Mouse (Mus musculus) ovary, postnatal 14 days (tissue): ENCODE results near the gene Phactr1.

Experiments
- DNase-seq: peaks from one replicate; pipeline ENCODE4 v3.0.0; 2022; ENCODE audit warnings: low spot score

Gene Phactr1

DNA sequence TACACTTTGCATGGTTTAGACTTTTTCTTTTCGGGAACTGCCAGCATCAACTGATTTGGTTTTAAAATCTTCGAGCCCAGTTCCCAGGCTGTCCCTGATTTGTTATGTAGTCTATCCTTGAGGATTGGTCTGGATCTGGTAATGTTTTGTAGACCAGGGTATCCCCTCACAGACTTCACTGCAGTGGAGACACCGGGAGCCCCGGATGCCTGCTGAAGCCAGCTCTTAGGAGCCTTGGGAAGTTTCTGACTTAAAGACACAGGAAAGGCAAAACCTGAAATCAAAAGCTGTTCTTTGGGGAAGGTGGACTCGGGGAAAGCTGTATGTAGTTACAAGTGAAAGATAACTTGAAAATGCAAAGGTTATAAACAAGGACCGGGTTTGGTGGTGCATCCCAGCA lies 186.6 kb downstream of the Phactr1 start:
- DNase-seq = peak; percentile 2

DNA sequence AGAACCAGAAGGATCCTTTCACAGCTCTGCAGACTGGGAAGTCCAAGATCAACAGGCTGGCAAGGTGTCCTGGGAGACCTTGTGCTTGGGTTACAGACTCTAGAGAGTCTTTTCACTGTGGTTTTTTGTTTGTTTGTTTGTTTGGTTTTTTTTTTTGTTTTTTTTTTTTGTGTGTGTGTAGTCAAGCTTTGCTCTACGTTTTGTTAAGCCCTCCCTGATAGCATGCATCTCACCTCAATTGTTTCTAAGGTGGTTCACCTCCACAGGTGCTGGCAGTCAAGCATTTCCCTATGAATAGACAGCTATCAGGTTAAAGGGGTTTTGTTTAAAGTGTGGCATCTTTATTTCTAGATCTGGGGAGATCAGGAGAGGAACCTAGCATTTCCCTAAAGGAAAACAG lies 191.7 kb downstream of the Phactr1 start:
- DNase-seq = no peak

DNA sequence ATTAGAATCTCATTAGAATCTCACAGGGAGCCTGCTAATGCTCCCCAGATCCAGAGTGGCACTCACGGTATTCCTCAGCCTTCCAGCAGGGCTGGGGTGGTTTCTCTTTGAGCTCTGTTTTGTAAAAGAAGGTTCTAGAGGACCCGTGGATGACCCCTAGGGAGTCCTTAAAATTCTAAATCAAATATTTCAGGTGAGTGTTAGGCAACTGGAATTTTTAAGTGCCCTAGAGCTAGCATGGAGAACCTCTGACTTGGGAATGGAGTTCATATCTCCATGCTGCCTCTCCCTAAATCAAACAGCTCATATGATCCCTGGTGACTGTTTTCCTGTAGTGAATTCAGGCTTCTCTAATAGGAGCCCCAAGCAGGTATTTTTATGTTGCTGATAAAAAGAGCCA lies 197.9 kb downstream of the Phactr1 start:
- no peak for DNase-seq

DNA sequence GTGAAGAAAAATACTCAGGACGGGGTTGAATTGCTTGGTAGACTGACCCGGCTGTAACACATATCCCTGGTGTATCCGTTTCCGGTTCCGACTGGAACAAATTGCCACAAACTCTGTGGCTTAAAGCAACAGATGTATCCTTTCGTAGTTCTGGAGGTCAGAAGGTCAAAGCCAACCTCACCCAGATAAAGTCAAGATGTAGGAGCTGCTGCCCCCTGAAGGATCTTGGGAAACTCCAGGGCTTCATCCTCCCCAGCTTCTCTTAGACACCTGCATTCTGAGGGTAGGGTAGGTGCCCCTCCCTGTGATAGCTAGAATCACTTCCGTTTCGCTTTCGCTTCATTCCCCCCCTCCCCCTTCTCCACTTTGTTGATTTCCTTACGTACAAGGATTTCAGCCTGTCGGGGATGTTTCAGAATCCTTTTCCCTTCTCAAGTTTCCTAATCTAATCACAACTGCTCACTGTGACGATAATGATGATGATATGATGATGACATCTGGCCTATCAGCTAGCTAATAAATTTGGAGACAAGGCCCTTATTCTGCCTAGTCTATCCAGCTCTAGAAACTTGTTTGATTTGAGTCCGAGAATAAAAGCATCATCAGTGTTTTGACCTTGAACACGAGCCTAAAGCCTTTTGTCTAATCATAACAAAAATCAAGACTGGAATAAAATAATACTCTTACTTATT lies 203.8 kb downstream of the Phactr1 start:
- no peak for DNase-seq

DNA sequence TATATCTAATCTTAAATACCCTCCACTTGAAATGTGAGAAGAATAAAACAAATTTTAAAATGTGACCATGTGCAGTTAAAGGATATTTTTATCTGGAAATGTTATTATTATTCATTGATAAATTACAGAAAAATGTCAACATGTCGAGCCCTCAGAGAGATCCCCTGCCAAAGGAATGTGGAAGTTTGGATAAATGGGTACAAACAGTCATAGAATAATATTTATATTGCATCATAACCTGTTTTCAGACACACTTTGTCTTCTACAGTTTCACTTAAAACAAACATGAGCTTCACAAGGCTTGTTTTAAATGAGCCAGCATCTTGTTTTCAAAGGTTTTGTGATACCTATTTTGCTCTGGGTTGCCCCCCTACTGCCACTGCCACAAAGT lies 204.3 kb downstream of the Phactr1 start:
- no peak for DNase-seq

DNA sequence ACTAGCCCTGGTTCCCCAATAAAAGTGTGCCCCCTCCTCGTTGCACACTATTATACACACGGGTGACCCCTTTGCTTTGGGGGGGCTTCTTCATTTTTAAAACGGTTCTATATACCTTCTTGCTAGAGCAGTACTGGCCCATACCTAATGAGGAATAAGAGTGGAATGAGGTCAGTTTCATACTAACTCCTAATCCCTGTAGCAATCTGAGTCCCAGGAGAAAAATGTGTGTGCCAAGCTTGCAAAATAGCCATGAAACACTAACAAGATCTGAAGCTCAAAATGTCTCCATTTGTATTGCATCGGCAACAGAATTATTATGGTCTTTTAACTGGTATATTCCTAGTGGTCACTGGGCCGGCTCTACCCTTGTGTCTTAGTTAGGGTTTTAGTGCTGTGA lies 207.3 kb downstream of the Phactr1 start:
- DNase-seq = no peak

DNA sequence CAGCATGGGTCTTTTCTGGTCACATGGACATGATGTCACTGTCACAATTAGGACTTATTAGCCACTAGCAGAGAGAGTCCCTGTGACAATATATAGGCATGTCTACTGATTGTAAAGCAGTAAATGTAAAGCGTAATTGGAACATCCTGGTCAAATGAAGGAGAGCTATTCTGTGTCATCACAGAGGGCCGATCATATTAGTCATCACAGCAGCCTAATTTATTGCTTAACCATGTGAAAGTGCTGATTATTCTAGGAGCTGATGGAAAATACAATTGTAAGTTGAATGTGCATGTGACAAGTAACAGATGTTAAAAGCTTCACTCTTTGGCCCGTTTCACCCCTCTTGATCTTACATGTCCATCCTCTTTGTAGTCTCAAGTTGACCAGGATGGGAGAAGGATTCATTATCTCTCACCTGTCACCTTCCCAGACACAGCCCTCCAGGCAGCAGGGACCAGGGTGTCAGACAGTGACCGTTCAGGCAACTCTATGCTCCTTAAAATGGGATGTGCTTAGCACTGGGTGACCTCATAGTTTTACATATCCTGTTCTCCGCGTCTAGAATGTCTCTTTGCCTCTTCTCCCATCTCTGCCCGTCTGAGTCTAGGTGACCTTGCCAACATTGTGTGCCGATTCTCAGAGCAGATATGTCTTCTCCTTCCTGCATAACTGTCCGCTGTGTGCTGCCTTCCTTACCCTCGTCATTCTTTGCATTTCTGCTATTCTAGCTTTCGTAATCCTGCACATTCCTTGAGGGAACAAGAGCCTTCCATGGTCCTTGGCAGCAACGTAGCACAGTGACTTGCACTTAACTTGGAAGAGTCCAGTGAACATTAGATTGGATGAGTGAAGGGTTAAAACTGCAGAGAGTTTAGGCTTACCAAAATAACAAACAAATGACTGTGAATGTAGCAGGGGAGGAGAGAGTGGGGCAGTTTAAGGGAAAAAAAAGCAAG lies 209.4 kb downstream of the Phactr1 start:
- no peak for DNase-seq

DNA sequence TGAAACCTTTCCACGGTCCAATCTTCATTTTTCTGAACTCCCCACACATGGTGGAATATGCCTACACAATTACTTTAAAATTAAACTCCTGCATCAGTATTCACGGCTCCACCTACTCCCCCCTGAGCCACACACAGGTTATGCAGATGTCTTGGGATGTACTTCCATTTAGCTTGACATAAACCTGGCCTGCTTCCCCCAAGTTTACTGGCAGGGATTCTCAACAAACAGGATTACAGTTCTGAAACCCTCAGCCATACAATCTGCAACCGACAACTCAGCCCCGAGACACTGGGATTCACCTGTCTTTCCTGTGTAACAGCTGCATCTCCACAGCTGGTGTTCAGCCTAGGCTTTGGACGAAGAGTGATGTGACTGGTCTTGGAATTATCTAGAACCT lies 210.2 kb downstream of the Phactr1 start:
- DNase-seq = no peak

DNA sequence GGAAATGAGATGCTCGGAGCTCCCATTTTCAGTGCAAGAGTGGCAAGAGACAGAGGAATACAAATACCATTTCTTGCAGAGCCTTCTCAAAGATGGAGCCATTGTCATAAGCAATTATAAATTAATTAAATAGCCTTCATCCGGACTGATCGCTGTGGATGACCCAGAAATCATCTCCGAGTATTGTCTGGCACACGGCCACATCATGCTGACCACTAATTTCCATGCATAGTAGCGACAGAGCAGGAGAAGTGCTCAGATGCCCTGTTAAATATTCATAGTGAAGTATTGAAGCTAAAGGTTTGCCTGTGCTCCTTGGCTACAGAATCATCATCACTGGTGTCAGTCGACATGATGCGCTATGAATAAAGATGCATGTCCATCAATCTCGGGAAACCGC lies 213.6 kb downstream of the Phactr1 start:
- DNase-seq = no peak

DNA sequence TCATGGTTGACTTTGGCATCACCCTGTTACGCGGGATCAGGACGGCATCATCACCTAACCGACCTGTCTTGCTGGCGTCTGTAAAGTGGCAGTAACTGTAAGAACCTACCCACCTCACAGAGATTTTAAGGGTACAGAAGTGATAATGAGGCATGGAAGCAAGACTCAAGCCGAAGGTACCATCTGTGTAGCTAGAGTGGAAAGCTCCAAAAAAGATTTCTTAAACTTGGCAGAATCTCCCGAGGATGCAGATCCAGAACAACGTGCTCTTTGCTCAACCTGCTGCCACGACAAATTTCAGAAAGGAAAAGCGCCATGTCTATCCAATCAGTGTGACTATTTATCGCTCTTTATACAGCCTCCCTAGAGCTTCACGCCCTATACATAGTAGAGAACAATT lies 214.2 kb downstream of the Phactr1 start:
- no peak for DNase-seq

DNA sequence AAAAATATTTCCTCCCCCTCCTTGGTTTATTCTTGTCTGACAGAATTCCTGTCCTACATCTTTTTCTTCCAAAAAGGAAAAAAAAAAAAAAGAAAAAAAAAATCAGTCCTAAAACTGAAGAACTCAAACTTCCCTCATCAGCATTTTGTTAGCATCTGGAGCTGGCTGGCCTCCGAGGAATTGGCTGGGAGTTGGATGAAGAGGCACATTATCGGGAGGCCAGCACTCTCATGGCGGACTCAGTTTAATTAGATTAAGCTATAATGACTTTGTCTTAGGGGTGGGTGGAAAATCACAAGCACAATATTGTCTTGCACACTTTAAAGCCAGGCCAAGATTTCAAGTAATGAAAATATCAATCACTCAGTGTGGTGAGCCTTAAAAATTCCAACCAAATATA lies 215.6 kb downstream of the Phactr1 start:
- no peak for DNase-seq

DNA sequence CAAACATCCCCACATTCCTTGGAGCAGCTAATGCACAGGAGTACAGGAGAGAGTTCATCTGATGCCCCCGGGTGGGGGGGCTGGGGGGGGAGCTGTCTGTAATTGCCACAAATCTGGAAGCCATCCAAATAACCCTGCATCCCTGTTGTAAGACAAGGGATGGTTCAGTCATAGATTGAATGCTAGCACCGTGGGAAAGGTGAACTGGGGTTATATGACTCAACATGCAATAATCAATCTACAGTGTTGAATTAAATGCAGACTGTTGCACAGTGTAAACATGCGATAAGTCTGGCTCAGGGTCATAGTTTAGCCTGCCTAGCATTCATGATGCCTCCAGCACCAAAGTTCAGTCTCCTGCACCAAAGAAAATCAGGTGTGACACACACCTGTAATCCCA lies 219.2 kb downstream of the Phactr1 start:
- DNase-seq = no peak

DNA sequence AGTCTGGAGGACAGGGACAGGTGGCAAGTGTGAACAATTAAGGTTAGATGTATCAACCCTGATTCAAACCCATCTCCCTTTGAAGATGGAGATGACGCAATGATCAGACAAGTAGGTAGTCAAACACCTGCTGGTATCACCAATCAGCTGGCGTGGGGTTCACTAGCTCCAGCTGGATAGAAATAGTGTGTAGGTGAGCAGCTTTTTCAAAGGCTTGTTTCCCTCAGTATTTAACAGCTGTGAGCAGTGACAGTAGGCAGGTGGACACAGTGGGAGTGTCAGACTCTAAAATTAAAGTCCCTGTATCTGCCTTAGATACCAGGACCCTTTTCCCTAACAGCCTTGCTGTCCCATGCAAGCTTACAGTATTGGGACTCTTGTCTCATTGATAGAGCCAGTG lies 221.4 kb downstream of the Phactr1 start:
- DNase-seq = no peak

DNA sequence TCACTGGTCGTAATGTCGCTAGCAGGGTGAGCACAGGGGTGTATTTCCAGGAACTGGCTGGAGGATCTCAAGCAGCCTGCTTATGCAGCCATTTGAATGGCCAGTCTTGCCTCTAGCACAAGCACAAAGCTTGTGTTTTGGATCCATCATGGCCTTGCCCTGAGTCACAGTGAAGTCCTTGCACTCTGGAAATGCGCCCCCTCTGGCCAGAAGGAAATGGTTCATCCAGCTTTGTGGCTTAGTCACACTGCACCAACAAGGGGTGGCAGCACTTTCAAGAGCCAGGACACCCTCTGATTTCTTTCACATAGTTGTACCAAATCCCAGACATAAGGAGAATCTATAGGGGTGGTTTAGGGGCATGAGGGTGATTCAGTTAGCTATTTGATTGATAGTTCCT lies 222.4 kb downstream of the Phactr1 start:
- DNase-seq = no peak

DNA sequence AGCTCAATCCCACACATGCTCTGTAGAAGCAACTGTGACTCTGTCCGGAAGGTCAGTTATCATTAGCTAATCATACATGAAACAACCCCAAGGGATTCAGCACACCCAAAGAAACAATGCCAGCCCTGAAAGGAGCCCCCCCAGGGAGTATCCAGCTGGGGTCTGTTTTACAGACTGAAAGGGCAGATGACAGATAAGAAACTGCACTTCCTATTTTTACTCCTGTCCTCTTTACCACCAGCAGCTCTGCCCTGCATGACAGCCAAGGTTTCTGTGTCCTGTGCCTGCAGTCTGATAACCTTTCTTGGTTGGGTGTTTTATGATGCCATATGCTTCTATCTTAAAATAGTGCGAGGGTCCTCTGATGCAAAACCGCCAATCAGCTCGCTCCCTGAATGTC lies 225.4 kb downstream of the Phactr1 start:
- DNase-seq = no peak

DNA sequence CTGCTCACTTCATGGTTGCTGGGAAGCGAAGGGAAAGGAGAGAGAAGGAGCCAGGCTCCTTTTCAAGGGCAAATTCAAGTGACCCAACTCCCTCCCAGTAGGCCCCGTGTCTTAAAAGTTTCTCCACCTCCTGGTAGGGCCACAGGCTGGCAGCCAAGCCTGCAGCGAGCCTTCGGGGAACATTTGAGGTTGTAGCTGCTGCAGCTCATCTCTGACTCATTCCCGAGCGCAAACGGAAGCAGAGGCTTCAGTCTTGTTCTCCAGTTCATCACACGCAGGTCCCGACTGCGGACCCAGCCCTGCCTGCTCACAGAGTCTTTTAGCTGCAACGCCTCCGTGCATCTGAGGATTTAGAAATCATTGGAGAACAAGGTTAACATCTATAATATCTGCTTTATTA lies 226.6 kb downstream of the Phactr1 start:
- DNase-seq = no peak

DNA sequence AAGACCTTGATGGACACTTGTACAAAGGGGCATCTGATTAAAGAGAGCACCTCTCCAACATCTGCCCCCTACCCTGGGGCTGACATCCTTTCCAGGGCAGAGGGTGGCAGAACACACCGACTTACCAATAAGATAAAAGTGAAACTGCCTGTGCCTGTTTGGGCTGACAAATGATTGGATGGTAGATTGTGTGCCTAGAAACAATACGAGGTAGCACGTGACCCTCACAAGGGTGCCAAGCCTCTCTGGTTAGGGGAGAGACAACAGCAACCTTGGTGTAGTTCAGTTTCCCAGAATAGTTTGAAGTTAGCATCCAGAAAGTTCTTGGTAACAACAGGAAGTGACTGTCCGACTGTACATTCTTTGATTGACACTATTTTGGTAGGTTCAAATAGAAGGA lies 234.7 kb downstream of the Phactr1 start:
- no peak for DNase-seq

DNA sequence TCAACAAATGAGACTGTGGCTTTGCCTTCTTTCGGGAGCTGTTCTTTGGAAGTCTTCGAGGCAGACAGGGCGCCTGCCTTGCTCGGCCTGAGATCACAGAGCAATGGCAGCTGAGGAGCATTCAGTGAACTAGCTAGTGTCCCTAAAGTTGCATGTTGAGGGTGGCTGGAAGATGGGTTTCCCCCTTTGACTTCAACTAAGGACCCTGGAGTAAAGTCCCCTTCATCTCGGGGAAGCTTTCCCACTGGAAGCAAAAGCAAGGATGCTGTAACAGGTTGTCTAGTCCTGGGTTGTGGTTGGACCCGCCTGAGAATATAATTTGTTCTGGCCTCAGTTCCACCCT lies 235.4 kb downstream of the Phactr1 start:
- no peak for DNase-seq

DNA sequence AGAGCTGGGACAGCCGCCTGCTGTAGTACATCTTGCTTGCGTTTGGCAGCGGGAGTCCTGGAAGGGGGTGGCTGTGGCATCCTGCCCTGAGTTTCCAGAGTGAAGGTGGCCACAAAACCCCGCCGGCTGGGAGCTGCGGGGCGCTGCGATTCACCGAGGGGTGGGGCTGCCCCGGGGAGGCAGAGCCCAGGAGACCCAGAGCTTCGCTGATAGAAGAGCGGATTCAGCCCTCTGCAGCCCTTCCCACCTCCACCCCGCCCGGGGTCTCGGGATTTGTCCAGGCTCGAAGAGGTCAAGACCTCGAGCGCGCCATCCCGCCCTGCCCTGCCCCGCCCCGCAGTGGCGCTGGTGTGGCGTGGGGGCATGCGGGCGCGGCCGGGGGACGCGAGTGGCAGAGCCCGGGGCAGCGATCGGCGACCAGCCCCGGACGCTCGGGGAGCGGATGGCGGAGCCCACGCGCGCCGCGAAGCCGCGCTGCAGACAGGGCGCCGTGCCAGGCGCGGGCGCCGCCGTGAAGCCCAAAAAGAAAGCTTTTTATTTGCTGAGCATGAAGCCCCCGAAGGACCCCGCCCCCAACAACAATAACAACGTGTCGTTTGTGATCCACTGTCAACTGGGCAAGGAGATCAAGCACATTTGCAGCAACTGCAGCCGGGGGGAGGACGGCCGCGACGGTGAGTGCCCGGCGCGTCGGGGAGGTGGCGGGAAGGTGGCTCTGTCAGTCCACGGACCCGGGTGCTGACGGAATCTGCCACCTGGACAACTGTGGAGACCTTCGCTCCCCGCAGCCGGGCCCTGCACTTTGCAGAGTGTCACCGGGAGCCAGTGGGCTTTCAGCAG lies 236.0 kb downstream of the Phactr1 start:
- peak; percentile 23 for DNase-seq

DNA sequence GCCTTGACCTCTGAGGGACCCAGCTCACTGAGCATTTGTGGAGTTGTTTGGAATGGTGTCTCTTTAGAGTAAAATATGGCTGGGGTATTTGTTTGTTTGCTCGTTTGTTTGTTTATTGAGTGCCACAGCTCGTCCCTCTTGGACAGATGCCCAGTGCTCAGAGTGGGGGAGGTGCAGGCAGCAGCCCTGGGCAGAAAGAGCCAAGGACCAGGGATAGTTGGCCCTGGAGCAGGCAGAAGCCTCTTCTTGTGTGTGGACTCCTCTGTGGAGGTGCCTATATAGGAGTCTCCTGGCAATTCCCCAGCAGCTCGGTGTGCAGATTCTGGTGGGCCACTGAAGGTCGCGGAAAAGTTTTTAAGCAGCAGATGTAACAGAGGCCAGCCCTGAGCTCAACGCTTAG lies 236.8 kb downstream of the Phactr1 start:
- peak; percentile 28 for DNase-seq

DNA sequence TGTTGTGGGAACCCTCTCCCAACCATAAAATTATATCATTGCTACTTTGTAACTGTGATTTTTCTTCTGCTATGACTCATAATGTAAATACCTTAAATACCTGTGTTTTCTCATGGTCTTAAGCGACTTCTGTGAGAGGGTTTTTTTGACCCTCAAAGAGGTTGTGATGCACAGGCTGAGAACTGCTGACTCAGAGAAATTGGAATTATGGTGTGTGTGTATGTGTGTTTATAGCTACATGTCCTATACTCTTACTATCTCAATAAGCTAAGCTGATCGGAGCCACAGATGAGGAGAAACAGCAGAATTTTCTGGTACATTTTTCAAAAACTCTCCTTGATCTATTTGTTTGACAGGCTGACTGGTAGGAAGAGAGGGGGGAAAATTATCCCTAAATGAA lies 239.6 kb downstream of the Phactr1 start:
- DNase-seq = no peak

DNA sequence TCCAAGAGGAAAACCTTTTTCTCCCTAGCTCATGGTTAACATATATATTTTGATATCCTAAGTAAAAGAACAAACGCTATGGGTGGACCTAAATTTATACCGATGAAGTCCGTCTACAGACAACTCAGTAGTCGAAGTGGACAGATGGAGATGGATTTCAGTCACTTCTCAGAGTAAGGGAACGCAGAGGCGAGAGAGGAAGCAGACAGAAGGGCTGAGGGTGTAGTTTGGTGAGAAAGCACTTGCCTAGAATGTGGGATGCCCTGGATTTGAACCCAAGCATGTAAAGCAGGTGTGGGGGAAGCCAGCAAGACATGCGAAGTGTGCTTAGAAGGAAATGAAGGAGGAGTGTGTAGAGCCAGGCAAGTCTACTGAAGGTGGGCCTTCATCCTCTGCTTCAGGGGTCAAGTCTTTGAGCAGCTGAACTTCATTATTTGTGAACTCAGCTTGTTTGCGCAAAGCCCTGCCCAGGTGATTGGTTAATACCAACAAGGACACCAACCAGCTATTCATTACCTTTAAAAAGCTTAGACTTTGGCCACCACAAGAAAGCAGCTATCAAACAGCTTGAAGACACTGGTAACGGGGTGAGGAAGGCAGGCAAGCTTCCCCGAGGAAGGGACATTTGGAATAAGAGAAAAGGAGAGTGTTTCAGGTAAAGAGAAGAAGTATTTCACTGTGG lies 241.5 kb downstream of the Phactr1 start:
- no peak for DNase-seq
